Comparison of ENCODE assay signal across 10 mouse cellular contexts in genomic region chr6:122867914-122868313, GRCm38 (mm10). TPM values are rescaled to one million over a fixed set of nuclear protein-coding genes. Genes with fewer than 3 reads are reported as not detected.
DNase-seq lines count a peak whose midpoint lies in the region; ATAC-seq and TF ChIP-seq lines count a peak whose summit lies in the region.
"Had no signal": no experiment of that assay in that cellular context is flagged by ENCODE, and none has a peak within 500 bp of the region (broad histone marks: within the 10 kb centered on the region; RNA-seq: fewer than 3 reads in every experiment).

No protein-coding gene starts in this region.

- H3K27ac ChIP-seq in hindbrain, postnatal 0 days = no peak overlapping the region
- H3K27ac ChIP-seq in hindbrain, embryonic 12.5 days = no peak overlapping the region
- no peak overlapping the region for H3K27ac ChIP-seq in midbrain, embryonic 14.5 days (replicated peaks; ENCODE audit: low read depth, low read length)
- H3K27ac ChIP-seq in midbrain, embryonic 11.5 days (ENCODE audit: low read depth, low read length) = no peak overlapping the region
- H3K27ac ChIP-seq: embryonic facial prominence, embryonic 12.5 days; liver, embryonic 13.5 days had no signal

- 0 out of 2 replicates have a peak, but pooled peaks have one; percentile 40 for ATAC-seq in hindbrain, postnatal 0 days
- ATAC-seq in hindbrain, embryonic 12.5 days (ENCODE audit: low FRiP score) = no peak
- no peak for ATAC-seq in midbrain, embryonic 14.5 days (ENCODE audit: low FRiP score, low TSS enrichment)
- ATAC-seq in midbrain, embryonic 11.5 days (ENCODE audit: low FRiP score) = no peak
- peak; percentile 93 for ATAC-seq in megakaryocyte-erythroid progenitor cell, adult 5-6 weeks (replicated peaks; ENCODE audit: low FRiP score, low TSS enrichment, poor library complexity, severe bottlenecking)

- H3K4me2 ChIP-seq in hindbrain, postnatal 0 days (ENCODE audit: low read depth, low read length) = no peak overlapping the region
- no peak overlapping the region for H3K4me2 ChIP-seq in hindbrain, embryonic 12.5 days (replicated peaks)
- no peak overlapping the region for H3K4me2 ChIP-seq in midbrain, embryonic 14.5 days (ENCODE audit: low read length)
- H3K4me2 ChIP-seq in midbrain, embryonic 11.5 days = no peak overlapping the region
- H3K4me2 ChIP-seq: embryonic facial prominence, embryonic 12.5 days; liver, embryonic 13.5 days had no signal

- TF ChIP-seq CTCF in hindbrain, postnatal 0 days (IDR thresholded peaks at IDR 0.05; ENCODE audit: low read depth) = peak; percentile 63

- DNase-seq in hindbrain, postnatal 0 days (ENCODE audit: low spot score) = peak; percentile 51
- peak; percentile 39 for DNase-seq in midbrain, embryonic 14.5 days
- no peak for DNase-seq in midbrain, embryonic 11.5 days (ENCODE audit: low spot score, missing footprints)
- DNase-seq in NIH3T3 (ENCODE audit: low read depth) = peak; percentile 50
- DNase-seq in right cerebral cortex, postnatal 14 days = no peak
- no peak for DNase-seq in layer of hippocampus, postnatal 25 days (ENCODE audit: extremely low spot score in 1 of 2, low spot score in 1 of 2)
- DNase-seq: liver, embryonic 13.5 days had no signal

- H3K9ac ChIP-seq in hindbrain, postnatal 0 days (replicated peaks; ENCODE audit: low read length) = no peak overlapping the region
- H3K9ac ChIP-seq in hindbrain, embryonic 12.5 days = no peak overlapping the region
- no peak overlapping the region for H3K9ac ChIP-seq in midbrain, embryonic 14.5 days (replicated peaks; ENCODE audit: low read length)
- H3K9ac ChIP-seq in midbrain, embryonic 11.5 days (ENCODE audit: low read length) = no peak overlapping the region
- H3K9ac ChIP-seq: embryonic facial prominence, embryonic 12.5 days; liver, embryonic 13.5 days had no signal

- H3K27me3 ChIP-seq in hindbrain, postnatal 0 days (ENCODE audit: insufficient read depth, low read length) = no peaks in the 10 kb centered on the region
- H3K27me3 ChIP-seq in hindbrain, embryonic 12.5 days = no peaks in the 10 kb centered on the region; the same call in 1 of the 2 replicates
- H3K27me3 ChIP-seq in midbrain, embryonic 14.5 days (ENCODE audit: control insufficient read depth, insufficient read depth, low read length) = peaks cover 3% of the 10 kb centered on the region; the same call in 1 of the 2 replicates
- no peaks in the 10 kb centered on the region for H3K27me3 ChIP-seq in midbrain, embryonic 11.5 days (ENCODE audit: control insufficient read depth, insufficient read depth, low read length)
- H3K27me3 ChIP-seq: embryonic facial prominence, embryonic 12.5 days; liver, embryonic 13.5 days had no signal

- H3K36me3 ChIP-seq in hindbrain, postnatal 0 days (ENCODE audit: insufficient read depth, low read length) = no peaks in the 10 kb centered on the region
- H3K36me3 ChIP-seq in hindbrain, embryonic 12.5 days = no peaks in the 10 kb centered on the region
- H3K36me3 ChIP-seq in midbrain, embryonic 14.5 days (ENCODE audit: control insufficient read depth, insufficient read depth, low read length) = no peaks in the 10 kb centered on the region
- no peaks in the 10 kb centered on the region for H3K36me3 ChIP-seq in midbrain, embryonic 11.5 days (ENCODE audit: control insufficient read depth, insufficient read depth, low read length)
- H3K36me3 ChIP-seq: embryonic facial prominence, embryonic 12.5 days; liver, embryonic 13.5 days had no signal

- WGBS in hindbrain, postnatal 0 days = 65% methylated on average over 4 of the region's 4 CpGs
- 66% methylated on average over 4 of the region's 4 CpGs for WGBS in hindbrain, embryonic 12.5 days
- WGBS in midbrain, embryonic 14.5 days = 69% methylated on average over 4 of the region's 4 CpGs
- 67% methylated on average over 4 of the region's 4 CpGs for WGBS in midbrain, embryonic 11.5 days

- no peak overlapping the region for H3K4me3 ChIP-seq in hindbrain, postnatal 0 days (ENCODE audit: low read length)
- H3K4me3 ChIP-seq in hindbrain, embryonic 12.5 days = no peak overlapping the region
- H3K4me3 ChIP-seq in midbrain, embryonic 14.5 days (replicated peaks; ENCODE audit: low read depth, low read length) = no peak overlapping the region
- no peak overlapping the region for H3K4me3 ChIP-seq in midbrain, embryonic 11.5 days (ENCODE audit: low read depth, low read length)
- H3K4me3 ChIP-seq: embryonic facial prominence, embryonic 12.5 days; liver, embryonic 13.5 days had no signal

- no peaks in the 10 kb centered on the region for H3K4me1 ChIP-seq in hindbrain, postnatal 0 days (ENCODE audit: insufficient read depth, low read length)
- H3K4me1 ChIP-seq in hindbrain, embryonic 12.5 days = no peaks in the 10 kb centered on the region
- no peaks in the 10 kb centered on the region for H3K4me1 ChIP-seq in midbrain, embryonic 14.5 days (ENCODE audit: control insufficient read depth, insufficient read depth, low read length)
- no peaks in the 10 kb centered on the region for H3K4me1 ChIP-seq in midbrain, embryonic 11.5 days (ENCODE audit: control insufficient read depth, insufficient read depth, low read length)
- H3K4me1 ChIP-seq: embryonic facial prominence, embryonic 12.5 days; liver, embryonic 13.5 days had no signal

- no peaks in the 10 kb centered on the region for H3K9me3 ChIP-seq in hindbrain, postnatal 0 days (ENCODE audit: low read length)
- H3K9me3 ChIP-seq in hindbrain, embryonic 12.5 days (replicated peaks) = no peaks in the 10 kb centered on the region
- no peaks in the 10 kb centered on the region for H3K9me3 ChIP-seq in midbrain, embryonic 14.5 days (ENCODE audit: control insufficient read depth, low read length)
- no peaks in the 10 kb centered on the region for H3K9me3 ChIP-seq in midbrain, embryonic 11.5 days (ENCODE audit: control insufficient read depth, low read length)
- H3K9me3 ChIP-seq: embryonic facial prominence, embryonic 12.5 days; liver, embryonic 13.5 days had no signal

RNA-seq across cellular contexts. Expression of gene Necap1, which starts 6.4 kb away (rescaled TPM):
- total RNA-seq in hindbrain, postnatal 0 days (2014; rRNA removed) = 119 and 121 TPM in 2 replicates
- polyA plus RNA-seq in hindbrain, postnatal 0 days (2015; fragmentation: Nextera tagmentation; extraction: Ambion mirVana) = 158 and 162 TPM in 2 replicates
- polyA plus RNA-seq in hindbrain, embryonic 12.5 days (2016; fragmentation: Nextera tagmentation; extraction: Ambion mirVana) = 85.2 and 87.1 TPM in 2 replicates
- 119 and 135 TPM in 2 replicates for polyA plus RNA-seq in midbrain, embryonic 14.5 days (2014; fragmentation: Nextera tagmentation; extraction: Ambion mirVana)
- 64.1 and 71.5 TPM in 2 replicates for polyA plus RNA-seq in midbrain, embryonic 11.5 days (2014; fragmentation: Nextera tagmentation; extraction: Ambion mirVana)
- 12.1 and 16.3 TPM in 2 replicates for total RNA-seq in megakaryocyte-erythroid progenitor cell, adult 5-6 weeks (2014; fragmentation: Nextera tagmentation)
- total RNA-seq in megakaryocyte-erythroid progenitor cell, adult 5-6 weeks (2017) = 6.8 and 9.7 TPM in 2 replicates
- total RNA-seq in layer of hippocampus, postnatal 25 days (2021) = 100 to 1,000 TPM; 205 to 214 TPM

RNA-seq across cellular contexts. Expression of gene C3ar1, which starts 12.0 kb away (rescaled TPM):
- 1.3 and 2.2 TPM in 2 replicates for total RNA-seq in hindbrain, postnatal 0 days (2014; rRNA removed)
- 1.4 and 1.5 TPM in 2 replicates for polyA plus RNA-seq in hindbrain, postnatal 0 days (2015; fragmentation: Nextera tagmentation; extraction: Ambion mirVana)
- 2.0 and 2.2 TPM in 2 replicates for polyA plus RNA-seq in hindbrain, embryonic 12.5 days (2016; fragmentation: Nextera tagmentation; extraction: Ambion mirVana)
- 0.62 and 2.0 TPM in 2 replicates for polyA plus RNA-seq in midbrain, embryonic 14.5 days (2014; fragmentation: Nextera tagmentation; extraction: Ambion mirVana)
- 2.0 and 2.4 TPM in 2 replicates for polyA plus RNA-seq in midbrain, embryonic 11.5 days (2014; fragmentation: Nextera tagmentation; extraction: Ambion mirVana)
- total RNA-seq in megakaryocyte-erythroid progenitor cell, adult 5-6 weeks (2014; fragmentation: Nextera tagmentation) = not detected in 2 replicates
- total RNA-seq in megakaryocyte-erythroid progenitor cell, adult 5-6 weeks (2017) = not detected in 2 replicates
- 1 to 10 TPM in 1 of 2 experiments, under 1 TPM in 1; 0.62 to 1.2 TPM for total RNA-seq in layer of hippocampus, postnatal 25 days (2021)

RNA-seq across cellular contexts. Expression of gene Foxj2, which starts 48.2 kb away (rescaled TPM):
- total RNA-seq in hindbrain, postnatal 0 days (2014; rRNA removed) = 20.1 and 32.5 TPM in 2 replicates
- 5.9 and 6.9 TPM in 2 replicates for polyA plus RNA-seq in hindbrain, postnatal 0 days (2015; fragmentation: Nextera tagmentation; extraction: Ambion mirVana)
- 6.1 and 6.9 TPM in 2 replicates for polyA plus RNA-seq in hindbrain, embryonic 12.5 days (2016; fragmentation: Nextera tagmentation; extraction: Ambion mirVana)
- polyA plus RNA-seq in midbrain, embryonic 14.5 days (2014; fragmentation: Nextera tagmentation; extraction: Ambion mirVana) = 9.0 and 10.1 TPM in 2 replicates
- polyA plus RNA-seq in midbrain, embryonic 11.5 days (2014; fragmentation: Nextera tagmentation; extraction: Ambion mirVana) = 3.0 and 3.6 TPM in 2 replicates
- total RNA-seq in megakaryocyte-erythroid progenitor cell, adult 5-6 weeks (2014; fragmentation: Nextera tagmentation) = 10.4 and 18.1 TPM in 2 replicates
- 4.3 and 11.3 TPM in 2 replicates for total RNA-seq in megakaryocyte-erythroid progenitor cell, adult 5-6 weeks (2017)
- total RNA-seq in layer of hippocampus, postnatal 25 days (2021) = 10 to 100 TPM; 27.5 to 29.0 TPM

RNA-seq across cellular contexts. Expression of gene Clec4a1, which starts 53.7 kb away (rescaled TPM):
- total RNA-seq in hindbrain, postnatal 0 days (2014; rRNA removed) = 0.18 and 0.63 TPM in 2 replicates
- 1.5 and 1.6 TPM in 2 replicates for polyA plus RNA-seq in hindbrain, postnatal 0 days (2015; fragmentation: Nextera tagmentation; extraction: Ambion mirVana)
- 1.1 and 1.6 TPM in 2 replicates for polyA plus RNA-seq in hindbrain, embryonic 12.5 days (2016; fragmentation: Nextera tagmentation; extraction: Ambion mirVana)
- polyA plus RNA-seq in midbrain, embryonic 14.5 days (2014; fragmentation: Nextera tagmentation; extraction: Ambion mirVana) = 1.9 TPM in 1 of 2 replicates, not detected in the other
- polyA plus RNA-seq in midbrain, embryonic 11.5 days (2014; fragmentation: Nextera tagmentation; extraction: Ambion mirVana) = 1.6 and 1.8 TPM in 2 replicates
- total RNA-seq in megakaryocyte-erythroid progenitor cell, adult 5-6 weeks (2014; fragmentation: Nextera tagmentation) = 1.2 TPM in 1 of 2 replicates, not detected in the other
- 0.99 TPM in 1 of 2 replicates, not detected in the other for total RNA-seq in megakaryocyte-erythroid progenitor cell, adult 5-6 weeks (2017)
- under 1 TPM; 0.38 to 0.44 TPM for total RNA-seq in layer of hippocampus, postnatal 25 days (2021)

Comparison
In these comparisons a context has a peak if more than half of its experiments do, and no peak if none do; other contexts are left out.
1. ATAC-seq: peak in hindbrain, postnatal 0 days (single experiment) and megakaryocyte-erythroid progenitor cell, adult 5-6 weeks (single experiment); none in hindbrain, embryonic 12.5 days (single experiment), midbrain, embryonic 14.5 days (single experiment) and midbrain, embryonic 11.5 days (single experiment).
2. DNase-seq: peak in hindbrain, postnatal 0 days (single experiment), midbrain, embryonic 14.5 days (single experiment) and NIH3T3 (single experiment); none in midbrain, embryonic 11.5 days (single experiment), right cerebral cortex, postnatal 14 days (single experiment) and layer of hippocampus, postnatal 25 days (0 of 2).